Mouse (Mus musculus): ENCODE results near the gene 1700020L24Rik. TPM values are rescaled to one million over a fixed set of nuclear protein-coding genes. Genes with fewer than 3 reads are reported as not detected.

1700020L24Rik gene
- total RNA-seq, 2 experiments from 2014 or later, result 30.8 to 77.0 TPM

GRCm38 (mm10) chr11:83468765-83469164 is 31.3 kb downstream of the 1700020L24Rik start:
- no peak for ATAC-seq (replicated peaks; ENCODE audit: poor library complexity)

DNA sequence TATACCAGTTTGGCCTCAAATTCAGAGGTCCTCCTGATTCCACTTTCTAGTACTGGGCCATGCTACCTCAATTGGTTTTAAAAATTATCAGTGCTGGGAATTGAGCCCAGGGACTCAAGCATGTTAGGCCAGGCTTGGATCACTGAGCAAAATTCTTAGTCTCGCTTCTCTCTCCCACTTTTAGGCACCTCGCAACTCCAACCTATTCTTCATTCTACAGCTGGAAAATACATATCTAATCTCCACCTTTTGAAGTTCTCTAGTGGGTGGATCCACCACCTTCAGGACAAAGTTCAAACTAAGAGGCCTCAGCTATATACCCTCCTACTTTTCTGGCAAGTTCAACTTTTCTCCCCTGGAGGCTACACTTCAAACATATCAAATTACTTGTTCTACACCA is 34.3 kb downstream of the 1700020L24Rik start:
- ATAC-seq (replicated peaks; ENCODE audit: poor library complexity), result no peak

DNA sequence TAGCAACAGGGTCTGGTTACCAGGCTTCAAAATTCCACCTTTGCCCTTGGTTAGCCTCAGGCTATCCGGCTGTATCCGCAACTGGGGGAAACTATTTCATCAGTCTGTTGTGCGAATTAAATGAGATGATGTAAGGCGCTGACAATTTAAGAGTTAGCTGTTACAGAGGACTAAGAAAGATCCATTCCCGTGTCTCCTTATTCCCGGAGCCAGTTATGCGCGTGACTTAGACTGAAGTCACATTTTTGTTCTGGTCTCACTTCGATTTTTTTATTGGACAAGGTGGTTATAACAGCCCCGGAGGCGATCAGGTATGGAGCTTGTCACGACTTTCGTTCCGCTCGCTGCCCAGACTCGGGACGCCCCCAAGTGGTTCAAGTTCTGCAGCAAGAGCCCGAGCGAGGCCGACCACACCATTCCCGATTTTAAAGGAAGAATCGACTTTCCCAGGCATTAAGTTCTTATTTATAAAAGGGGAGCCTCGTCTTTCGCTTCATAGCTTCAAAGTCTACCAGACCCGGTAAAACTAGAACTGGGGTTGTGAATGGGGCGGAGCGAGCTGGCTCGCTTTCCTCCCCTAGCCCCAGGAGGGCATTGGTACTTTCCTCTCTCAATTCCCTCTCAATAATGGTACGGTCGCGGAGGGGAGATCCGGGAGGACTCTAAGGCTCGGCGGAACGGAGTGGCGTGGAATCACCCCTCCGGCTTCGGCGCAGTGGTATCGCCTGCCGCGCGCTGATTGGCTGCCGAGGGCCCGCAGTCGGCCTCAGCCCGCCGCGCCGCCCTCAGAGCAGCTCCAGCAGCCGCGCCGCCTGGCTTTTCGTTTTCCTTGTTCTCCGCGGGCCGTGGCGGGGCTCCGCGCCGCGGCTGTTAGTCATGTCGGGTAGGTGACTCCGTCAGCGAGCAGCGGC is 35.1 kb downstream of the 1700020L24Rik start, which contains the start of gene Taf15:
TSS of gene Taf15 (plus strand) at position 763 of the 911 bp plus-strand sequence.
- ATAC-seq (replicated peaks; ENCODE audit: poor library complexity), result peak; percentile 98

GRCm38 (mm10) chr11:83473235-83474016 is 35.9 kb downstream of the 1700020L24Rik start:
- ATAC-seq (replicated peaks; ENCODE audit: poor library complexity), result peak; percentile 21; the same call in 1 of the 2 replicates

Other genes starting within 250 kb of the 1700020L24Rik start
- gene Slfn3, start 246.3 kb upstream of the 1700020L24Rik start, total RNA-seq (2015), result 21.3 and 22.2 TPM in 2 replicates
- gene Slfn3, start 246.3 kb upstream of the 1700020L24Rik start, total RNA-seq (2017), result 26.4 and 30.4 TPM in 2 replicates
- gene Slfn14, start 151.0 kb upstream of the 1700020L24Rik start, total RNA-seq (2015), result 0.24 TPM in 1 of 2 replicates, not detected in the other
- not detected in 2 replicates for gene Slfn14, start 151.0 kb upstream of the 1700020L24Rik start, total RNA-seq (2017)
- gene Ap2b1, start 138.7 kb upstream of the 1700020L24Rik start, total RNA-seq (2015), result 52.4 and 58.5 TPM in 2 replicates
- 51.3 and 67.6 TPM in 2 replicates for gene Ap2b1, start 138.7 kb upstream of the 1700020L24Rik start, total RNA-seq (2017)
- 12.8 and 13.0 TPM in 2 replicates for gene Pex12, start 135.1 kb upstream of the 1700020L24Rik start, total RNA-seq (2015)
- 4.7 and 8.7 TPM in 2 replicates for gene Pex12, start 135.1 kb upstream of the 1700020L24Rik start, total RNA-seq (2017)
- gene Rasl10b, start 28.5 kb upstream of the 1700020L24Rik start, total RNA-seq (2015), result not detected in 2 replicates
- 0.14 TPM in 1 of 2 replicates, not detected in the other for gene Rasl10b, start 28.5 kb upstream of the 1700020L24Rik start, total RNA-seq (2017)
- 0.15 and 0.30 TPM in 2 replicates for gene Gas2l2, start 8.2 kb upstream of the 1700020L24Rik start, total RNA-seq (2015)
- gene Gas2l2, start 8.2 kb upstream of the 1700020L24Rik start, total RNA-seq (2017), result 0.20 and 0.21 TPM in 2 replicates
- 4.7 and 7.2 TPM in 2 replicates for gene Mmp28, start 25.4 kb downstream of the 1700020L24Rik start, total RNA-seq (2015)
- gene Mmp28, start 25.4 kb downstream of the 1700020L24Rik start, total RNA-seq (2017), result 3.4 and 5.0 TPM in 2 replicates
- gene Taf15, start 35.4 kb downstream of the 1700020L24Rik start, total RNA-seq (2015), result 68.8 and 73.2 TPM in 2 replicates
- gene Taf15, start 35.4 kb downstream of the 1700020L24Rik start, total RNA-seq (2017), result 25.2 and 49.7 TPM in 2 replicates
- gene Heatr9, start 84.5 kb downstream of the 1700020L24Rik start, total RNA-seq (2015), result not detected in 2 replicates
- gene Heatr9, start 84.5 kb downstream of the 1700020L24Rik start, total RNA-seq (2017), result not detected in 2 replicates
- 1.1 and 4.7 TPM in 2 replicates for gene Ccl5, start 92.8 kb downstream of the 1700020L24Rik start, total RNA-seq (2015)
- gene Ccl5, start 92.8 kb downstream of the 1700020L24Rik start, total RNA-seq (2017), result 0.92 and 3.2 TPM in 2 replicates
- 149 and 197 TPM in 2 replicates for gene Ccl9, start 141.0 kb downstream of the 1700020L24Rik start, total RNA-seq (2015)
- 97.7 and 108 TPM in 2 replicates for gene Ccl9, start 141.0 kb downstream of the 1700020L24Rik start, total RNA-seq (2017)
- 13.6 and 25.2 TPM in 2 replicates for gene Ccl6, start 155.4 kb downstream of the 1700020L24Rik start, total RNA-seq (2015)
- 13.3 and 15.1 TPM in 2 replicates for gene Ccl6, start 155.4 kb downstream of the 1700020L24Rik start, total RNA-seq (2017)
- 0.44 and 1.2 TPM in 2 replicates for gene Rpl9-ps1, start 207.9 kb downstream of the 1700020L24Rik start, total RNA-seq (2015)
- gene Rpl9-ps1, start 207.9 kb downstream of the 1700020L24Rik start, total RNA-seq (2017), result not detected in 2 replicates
- gene Ccl3, start 211.7 kb downstream of the 1700020L24Rik start, total RNA-seq (2015), result 99.8 and 229 TPM in 2 replicates
- gene Ccl3, start 211.7 kb downstream of the 1700020L24Rik start, total RNA-seq (2017), result 37.9 and 120 TPM in 2 replicates
- 19.6 and 29.1 TPM in 2 replicates for gene Ccl4, start 224.9 kb downstream of the 1700020L24Rik start, total RNA-seq (2015)
- gene Ccl4, start 224.9 kb downstream of the 1700020L24Rik start, total RNA-seq (2017), result 16.7 and 37.1 TPM in 2 replicates

All from megakaryocyte progenitor cell, adult 5-6 weeks (primary cell).